Mouse (Mus musculus) stomach, embryonic 14.5 days (tissue): ENCODE measurements around the gene Kcnq1. TPM values are rescaled to one million over a fixed set of nuclear protein-coding genes. Genes with fewer than 3 reads are reported as not detected.

Experiments used
- ATAC-seq: fragments of 200-750 bp; cut with Nextera tagmentation; 2 replicates; pipeline ENCODE4 v1.8.0; 2017; ENCODE audit warnings: low read depth, moderate TSS enrichment; ENCODE audit not compliant: insufficient number of reproducible peaks, insufficient read depth, low FRiP score
- H3K27ac ChIP-seq: fragments of 300-500 bp; sonication (generic); 2 replicates; pipeline ENCODE4 v1.5.1; 2014; ENCODE audit warnings: mild to moderate bottlenecking, low read length, moderate library complexity, mixed read lengths
- H3K27me3 ChIP-seq: fragments of 300-500 bp; sonication (generic); 2 replicates; pipeline ENCODE4 v1.6.1; 2014; ENCODE audit warnings: low read length, control low read depth, mixed read lengths; ENCODE audit not compliant: control insufficient read depth, insufficient read depth
- H3K36me3 ChIP-seq: fragments of 300-500 bp; sonication (generic); 2 replicates; pipeline ENCODE4 v1.6.1; 2014; ENCODE audit warnings: mild to moderate bottlenecking, control low read depth, low read length, moderate library complexity, mixed read lengths; ENCODE audit not compliant: control insufficient read depth, insufficient read depth
- H3K4me1 ChIP-seq: fragments of 300-500 bp; sonication (generic); 2 replicates; pipeline ENCODE4 v1.6.1; 2014; ENCODE audit warnings: low read length, control low read depth, mixed read lengths; ENCODE audit not compliant: control insufficient read depth, insufficient read depth
- H3K4me2 ChIP-seq: fragments of 300-500 bp; sonication (generic); replicated peaks from 2 replicates; pipeline ENCODE4 v1.6.1; 2014; ENCODE audit warnings: low read depth, low read length, control low read depth
- H3K4me3 ChIP-seq: fragments of 300-500 bp; sonication (generic); 2 replicates; pipeline ENCODE4 v1.5.1; 2014; ENCODE audit warnings: low read depth, low read length, control low read depth
- H3K9ac ChIP-seq: fragments of 300-500 bp; sonication (generic); replicated peaks from 2 replicates; pipeline ENCODE4 v1.6.1; 2014; ENCODE audit warnings: low read depth, mild to moderate bottlenecking, control low read depth, low read length, moderate library complexity, mixed read lengths
- H3K9me3 ChIP-seq: fragments of 300-500 bp; sonication (generic); 2 replicates; pipeline ENCODE4 v1.6.1; 2016; ENCODE audit warnings: low read depth, low read length, control low read depth; ENCODE audit not compliant: control insufficient read depth
- WGBS: fragments of 180-500 bp; shearing (Covaris S2); extraction: QIAGEN DNeasy Blood & Tissue Kit; methylation state at CpG from one replicate; pipeline ENCODE4 v1.1.7; 2014; 5-methylcytosine and 5-hydroxymethylcytosine counted together
- polyA plus RNA-seq: library from polyadenylated mRNA; unstranded; fragments of >200 nt; fragmentation: Nextera tagmentation; extraction: Ambion mirVana; gene quantifications from 2 replicates; pipeline ENCODE4 v1.2.1, GENCODE M21; 2014

Kcnq1 gene
- polyA plus RNA-seq, 1 experiment from 2014 or later, result 4.2 TPM

- ATAC-seq, result peak; percentile 25; the same call in 1 of the 2 replicates
- no peaks in the 10 kb centered on the region for H3K27me3 ChIP-seq
- H3K27ac ChIP-seq, result peak overlapping the region; percentile 44; the same call in 1 of the 2 replicates
- peaks cover 13% of the 10 kb centered on the region; the same call in 1 of the 2 replicates for H3K4me1 ChIP-seq
- H3K9ac ChIP-seq, result 0 out of 2 replicates have a peak overlapping the region, but pooled peaks have one; percentile 6
- 19% methylated on average over 4 of the region's 4 CpGs for WGBS
- H3K4me3 ChIP-seq, result no peak overlapping the region
- no peaks in the 10 kb centered on the region for H3K36me3 ChIP-seq
- H3K9me3 ChIP-seq, result no peaks in the 10 kb centered on the region
- H3K4me2 ChIP-seq, result no peak overlapping the region
Measured at GRCm38 (mm10) chr7:143415070-143415469, 308.9 kb downstream of the Kcnq1 start.

GRCm38 (mm10) chr7:143416406-143416805 lies 310.2 kb downstream of the Kcnq1 start:
- WGBS, result 61% methylated on average over 12 of the region's 12 CpGs
- Histone ChIP-seq H3K9me3 (no peaks in the 10 kb centered on the region), H3K36me3 (no peaks in the 10 kb centered on the region), H3K4me2 (no peak overlapping the region), H3K4me3 (no peak overlapping the region), H3K27me3 (no peaks in the 10 kb centered on the region), H3K27ac (no peak overlapping the region), H3K9ac (no peak overlapping the region), H3K4me1 (peaks cover 13% of the 10 kb centered on the region; the same call in 1 of the 2 replicates)
- no peak for ATAC-seq

- ATAC-seq, result no peak
- no peaks in the 10 kb centered on the region for H3K9me3 ChIP-seq
- H3K4me2 ChIP-seq, result no peak overlapping the region
- no peak overlapping the region for H3K9ac ChIP-seq
- H3K4me3 ChIP-seq, result no peak overlapping the region
- no peaks in the 10 kb centered on the region for H3K36me3 ChIP-seq
- peaks cover 13% of the 10 kb centered on the region; the same call in 1 of the 2 replicates for H3K4me1 ChIP-seq
- no peaks in the 10 kb centered on the region for H3K27me3 ChIP-seq
- 52% methylated on average over 5 of the region's 5 CpGs for WGBS
- peak overlapping the region; percentile 48 for H3K27ac ChIP-seq
Measured at GRCm38 (mm10) chr7:143417875-143418274, 311.7 kb downstream of the Kcnq1 start.

DNA sequence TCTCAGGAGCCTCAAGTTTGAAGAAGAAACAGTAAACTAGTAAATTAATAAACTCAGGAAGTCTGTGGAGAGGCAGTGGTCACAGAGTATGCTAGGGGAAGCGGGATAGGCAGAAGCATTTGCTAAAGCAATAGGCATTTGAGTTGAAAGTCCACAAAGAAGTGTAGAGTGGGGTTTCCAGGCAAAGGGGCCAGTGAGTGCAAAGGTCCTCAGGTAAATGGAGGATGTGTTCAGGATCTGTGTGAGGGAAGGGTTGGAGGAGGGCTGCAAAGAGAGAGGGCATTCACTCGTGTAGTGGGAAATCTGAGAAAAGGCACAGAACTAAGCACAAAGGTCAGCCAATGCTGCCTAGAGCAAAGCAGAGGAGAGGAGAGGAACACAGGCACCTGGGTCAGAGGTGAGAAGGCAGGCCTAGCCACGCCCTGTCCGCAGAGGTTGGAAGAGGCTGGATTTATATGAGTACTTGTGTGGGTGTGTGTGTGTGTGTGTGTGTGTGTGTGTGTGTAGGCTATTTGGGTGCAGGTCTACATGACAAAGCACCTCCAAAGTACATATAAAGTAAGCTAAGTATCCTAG lies 313.5 kb downstream of the Kcnq1 start:
- WGBS, result 74% methylated on average over 4 of the region's 4 CpGs
- Histone ChIP-seq H3K36me3 (no peaks in the 10 kb centered on the region), H3K4me1 (peaks cover 11% of the 10 kb centered on the region; the same call in 1 of the 2 replicates), H3K9me3 (no peaks in the 10 kb centered on the region), H3K4me3 (no peak overlapping the region), H3K4me2 (no peak overlapping the region), H3K27me3 (no peaks in the 10 kb centered on the region), H3K27ac (no peak overlapping the region), H3K9ac (no peak overlapping the region)
- no peak for ATAC-seq

- Histone ChIP-seq H3K27me3 (no peaks in the 10 kb centered on the region), H3K9ac (no peak overlapping the region), H3K4me2 (no peak overlapping the region), H3K4me3 (no peak overlapping the region), H3K27ac (no peak overlapping the region), H3K4me1 (peaks cover 3% of the 10 kb centered on the region; the same call in 1 of the 2 replicates), H3K9me3 (no peaks in the 10 kb centered on the region), H3K36me3 (no peaks in the 10 kb centered on the region)
- no peak for ATAC-seq
- WGBS, result 60% methylated on average over 23 of the region's 23 CpGs
Measured at GRCm38 (mm10) chr7:143428142-143428813, 322.1 kb downstream of the Kcnq1 start.

DNA sequence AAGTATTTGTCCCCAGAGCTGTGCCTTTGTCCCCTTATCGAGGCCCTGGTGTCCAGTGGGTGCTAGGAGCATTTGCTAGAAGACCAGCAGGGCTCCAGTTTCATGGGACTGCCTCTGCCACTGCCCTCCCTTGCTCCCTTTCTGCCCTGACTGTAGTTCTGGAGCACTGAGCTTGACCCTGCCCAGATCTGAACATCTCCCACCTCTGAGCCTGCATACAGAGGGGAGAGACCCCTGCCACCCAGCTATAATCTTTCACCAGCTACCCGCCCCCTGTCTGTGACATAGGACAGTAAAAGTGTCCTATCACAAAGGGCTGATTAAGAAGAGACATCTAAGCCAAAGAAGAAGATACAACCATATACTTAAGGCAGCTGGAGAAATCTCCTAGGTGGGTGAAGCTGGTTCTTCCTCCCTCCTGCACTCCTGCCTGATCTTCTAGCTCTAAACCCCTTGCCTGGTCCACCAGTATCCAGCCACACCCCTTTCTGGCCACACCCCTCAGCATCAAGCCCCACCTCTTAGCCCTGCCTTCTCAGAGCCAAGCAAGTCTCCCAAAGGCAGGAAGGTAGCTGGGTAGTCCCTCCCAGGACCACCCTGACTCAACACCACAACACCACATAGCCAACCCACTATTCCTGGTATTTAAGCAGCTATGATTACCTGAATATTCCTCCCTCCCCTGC lies 322.8 kb downstream of the Kcnq1 start:
- Histone ChIP-seq H3K27ac (no peak overlapping the region), H3K9me3 (no peaks in the 10 kb centered on the region), H3K27me3 (no peaks in the 10 kb centered on the region), H3K9ac (no peak overlapping the region), H3K4me2 (no peak overlapping the region), H3K4me1 (peaks cover 3% of the 10 kb centered on the region; the same call in 1 of the 2 replicates), H3K4me3 (no peak overlapping the region), H3K36me3 (no peaks in the 10 kb centered on the region)
- WGBS, result 76% methylated on average over 2 of the region's 2 CpGs
- ATAC-seq, result no peak

GRCm38 (mm10) chr7:143432631-143433030 lies 326.5 kb downstream of the Kcnq1 start:
- no peak for ATAC-seq
- Histone ChIP-seq H3K9ac (no peak overlapping the region), H3K9me3 (no peaks in the 10 kb centered on the region), H3K27ac (no peak overlapping the region), H3K4me3 (no peak overlapping the region), H3K4me1 (peaks cover 5% of the 10 kb centered on the region; the same call in 1 of the 2 replicates), H3K27me3 (no peaks in the 10 kb centered on the region), H3K36me3 (no peaks in the 10 kb centered on the region), H3K4me2 (no peak overlapping the region)
- WGBS, result 86% methylated on average over 1 of the region's 1 CpGs

DNA sequence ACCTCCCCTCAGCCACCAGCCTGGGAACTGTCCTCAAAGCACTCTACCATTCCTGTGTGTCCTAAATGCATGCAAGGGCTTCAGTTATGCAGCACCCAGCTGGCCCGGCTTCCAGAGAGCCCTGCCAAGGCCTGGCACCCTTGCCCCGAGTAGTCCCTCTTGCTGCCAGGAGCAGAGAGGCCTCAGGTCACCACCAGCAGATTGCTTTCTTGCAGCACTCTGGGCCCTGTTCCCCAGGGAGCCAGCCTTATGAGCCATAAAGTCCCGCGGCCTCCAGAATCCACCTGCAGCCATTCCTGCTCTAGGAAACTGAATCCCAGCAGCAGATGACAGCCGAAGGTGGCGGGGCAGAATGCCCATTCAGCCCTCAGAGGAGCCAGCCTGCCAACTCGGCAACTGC lies 327.2 kb downstream of the Kcnq1 start:
- Histone ChIP-seq H3K9ac (no peak overlapping the region), H3K4me2 (no peak overlapping the region), H3K4me1 (peaks cover 3% of the 10 kb centered on the region; the same call in 1 of the 2 replicates), H3K27ac (no peak overlapping the region), H3K9me3 (no peaks in the 10 kb centered on the region), H3K36me3 (no peaks in the 10 kb centered on the region), H3K4me3 (no peak overlapping the region), H3K27me3 (no peaks in the 10 kb centered on the region)
- 79% methylated on average over 7 of the region's 7 CpGs for WGBS
- ATAC-seq, result no peak
